Mouse (Mus musculus): Measurements from ENCODE around the gene Enox2.
"Not testable (repeated sequence)": the region's sequence is repeated elsewhere in the genome, so short reads cannot be mapped to it uniquely, and the experiment has no call there.

Gene Enox2

GRCm38 (mm10) chrX:49287700-49288563, at the start of gene Enox2:
Enox2 (minus strand) TSS chrX:49288259.
- peak; percentile 88 for DNase-seq (ENCODE audit: low read depth, low spot score)

- peak; percentile 37 for DNase-seq (ENCODE audit: low read depth, low spot score)
Measured at GRCm38 (mm10) chrX:49309496-49309895, 21.4 kb upstream of the Enox2 start.

GRCm38 (mm10) chrX:49306659-49307058, 18.6 kb upstream of the Enox2 start:
- peak; percentile 52 for DNase-seq (ENCODE audit: low read depth, low spot score)

- DNase-seq (ENCODE audit: low read depth, low spot score), result no peak
Measured at GRCm38 (mm10) chrX:49279918-49280586, 8.0 kb downstream of the Enox2 start.

- DNase-seq (ENCODE audit: low read depth, low spot score), result peak; percentile 37
Measured at GRCm38 (mm10) chrX:49273487-49274042, 14.5 kb downstream of the Enox2 start.

GRCm38 (mm10) chrX:49250816-49251215, 37.2 kb downstream of the Enox2 start:
- DNase-seq (ENCODE audit: low read depth, low spot score), result no peak

- peak; percentile 58 for DNase-seq (ENCODE audit: low read depth, low spot score)
Measured at GRCm38 (mm10) chrX:49225792-49226426, 62.1 kb downstream of the Enox2 start.

DNA sequence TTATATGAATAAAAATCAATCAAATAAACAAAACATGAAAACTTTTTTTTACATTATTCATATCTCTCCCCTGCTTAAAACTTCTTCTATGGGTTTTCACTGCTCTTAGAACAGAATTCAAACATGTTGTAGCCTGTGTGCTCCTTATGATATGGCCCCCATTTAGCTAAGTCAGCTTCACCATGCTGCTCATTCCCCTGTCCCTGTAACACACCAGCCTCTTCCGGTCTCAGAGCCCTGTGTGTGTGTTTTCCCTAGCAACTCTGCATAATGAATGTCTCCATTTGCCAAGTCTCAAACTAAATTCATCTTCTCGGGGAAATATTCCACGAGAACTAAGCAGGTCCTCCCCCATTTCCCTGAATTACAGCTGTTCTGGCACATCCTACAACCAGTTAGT, 71.6 kb downstream of the Enox2 start:
- DNase-seq (ENCODE audit: low read depth, low spot score), result no peak

- DNase-seq (ENCODE audit: low read depth, low spot score), result no peak
Measured at GRCm38 (mm10) chrX:49196386-49196785, 91.7 kb downstream of the Enox2 start.

DNA sequence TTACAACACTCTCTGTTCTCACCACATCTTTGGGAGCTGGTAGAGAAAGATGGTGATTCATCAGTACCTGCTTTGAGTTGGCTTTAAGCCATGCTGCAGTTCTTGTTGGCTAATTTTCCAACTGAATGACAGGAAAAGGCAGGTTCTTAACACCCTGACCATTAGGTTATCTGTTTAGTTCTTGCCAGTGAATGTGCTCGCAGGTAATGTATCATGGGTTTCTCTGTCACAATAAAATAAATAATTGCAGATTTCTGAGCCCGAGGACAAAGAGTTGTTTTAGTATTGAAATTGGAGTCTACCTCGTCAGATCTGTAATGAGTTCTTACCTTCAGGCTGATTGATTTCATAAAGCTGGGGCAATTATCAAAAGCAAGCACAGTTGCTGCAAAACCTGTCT, 106.9 kb downstream of the Enox2 start:
- no peak for DNase-seq (ENCODE audit: low read depth, low spot score)

- no peak for DNase-seq (ENCODE audit: low read depth, low spot score)
Measured at GRCm38 (mm10) chrX:49178670-49179069, 109.4 kb downstream of the Enox2 start.

DNA sequence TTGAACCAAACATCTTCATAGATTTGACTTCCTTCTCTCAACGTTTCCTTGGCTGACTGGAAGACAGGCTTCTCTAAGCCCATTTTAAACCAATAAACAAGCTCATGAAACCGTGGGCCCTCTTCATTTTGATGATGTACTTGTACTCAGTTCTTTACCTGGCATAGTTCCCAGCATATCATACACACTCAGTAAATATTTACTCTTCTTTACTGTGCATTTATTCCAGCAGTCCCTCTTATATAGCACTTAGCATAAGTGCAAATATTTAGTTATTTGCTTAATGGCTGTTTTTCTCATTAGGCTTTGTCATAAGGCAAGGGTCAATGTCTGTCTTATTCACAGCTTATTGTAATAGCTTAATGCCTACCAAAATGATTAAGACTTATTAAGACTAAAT, 133.8 kb downstream of the Enox2 start:
- no peak for DNase-seq (ENCODE audit: low read depth, low spot score)

- no peak for DNase-seq (ENCODE audit: low read depth, low spot score)
Measured at GRCm38 (mm10) chrX:49124774-49125429, 163.2 kb downstream of the Enox2 start.

- DNase-seq (ENCODE audit: low read depth, low spot score), result no peak
Measured at GRCm38 (mm10) chrX:49116465-49116864, 171.6 kb downstream of the Enox2 start.

DNA sequence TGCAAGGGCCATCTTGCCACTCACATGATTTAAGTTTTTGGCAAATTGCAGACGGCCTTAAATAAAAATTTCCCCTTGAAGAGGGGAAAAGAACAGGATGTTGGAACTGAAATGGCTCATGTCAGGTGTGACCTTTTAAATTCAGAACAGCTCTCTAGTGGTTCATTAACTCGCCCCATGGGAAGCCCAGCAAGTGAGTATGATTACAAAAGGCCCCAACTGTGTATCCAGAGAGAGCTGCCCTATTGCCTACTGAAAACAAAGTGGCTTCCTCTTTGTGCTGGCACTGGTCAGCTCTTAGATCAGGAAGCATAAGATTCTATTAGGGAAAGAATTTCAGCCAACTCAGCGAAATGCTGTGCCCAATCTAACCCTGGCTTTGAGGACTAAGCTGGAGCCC, 175.6 kb downstream of the Enox2 start:
- DNase-seq (ENCODE audit: low read depth, low spot score), result no peak

DNA sequence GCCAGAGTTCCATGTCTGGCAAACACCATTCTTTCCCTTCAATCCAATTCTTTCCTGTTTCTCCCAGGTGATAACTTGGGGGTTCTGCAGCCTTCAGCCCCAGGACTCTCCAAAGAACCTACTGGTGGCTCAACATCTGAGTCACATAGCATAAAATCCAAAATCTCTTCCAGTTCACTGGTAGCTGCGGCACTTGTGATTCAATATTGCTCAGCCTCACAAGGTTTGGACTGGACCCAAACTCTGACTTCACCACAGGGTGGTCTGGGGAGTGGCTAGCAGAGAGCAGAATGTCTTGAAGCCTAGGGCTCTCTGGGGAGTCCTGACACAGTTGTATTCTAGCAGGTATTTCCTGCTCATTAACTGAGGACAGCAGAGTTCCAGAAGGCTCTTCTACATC, 187.5 kb downstream of the Enox2 start:
- not testable (repeated sequence) for DNase-seq (ENCODE audit: low read depth, low spot score)

- peak; percentile 27 for DNase-seq (ENCODE audit: low read depth, low spot score)
Measured at GRCm38 (mm10) chrX:49096249-49096648, 191.8 kb downstream of the Enox2 start.

GRCm38 (mm10) chrX:49075055-49075454, 213.0 kb downstream of the Enox2 start:
- DNase-seq (ENCODE audit: low read depth, low spot score), result no peak

- no peak for DNase-seq (ENCODE audit: low read depth, low spot score)
Measured at GRCm38 (mm10) chrX:49073563-49073962, 214.5 kb downstream of the Enox2 start.

DNA sequence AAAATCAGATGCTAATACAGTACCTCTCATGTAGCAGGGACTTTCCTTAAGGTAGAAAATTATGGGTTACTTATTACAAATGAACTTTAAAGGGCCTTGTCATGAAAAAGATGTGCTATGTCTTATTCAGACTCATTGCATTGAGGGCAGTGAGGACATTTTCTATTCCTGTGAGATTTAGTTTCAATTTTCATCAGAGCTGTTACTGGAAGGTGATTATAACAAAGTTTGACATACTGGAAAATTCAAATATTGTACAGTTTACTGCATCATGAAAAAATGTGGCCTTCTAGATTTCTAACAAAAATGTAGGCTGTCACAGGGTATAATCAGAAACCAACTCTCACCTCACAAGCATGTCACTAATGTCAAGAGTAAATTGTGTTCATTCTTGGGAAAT, 242.9 kb downstream of the Enox2 start:
- no peak for DNase-seq (ENCODE audit: low read depth, low spot score)

DNA sequence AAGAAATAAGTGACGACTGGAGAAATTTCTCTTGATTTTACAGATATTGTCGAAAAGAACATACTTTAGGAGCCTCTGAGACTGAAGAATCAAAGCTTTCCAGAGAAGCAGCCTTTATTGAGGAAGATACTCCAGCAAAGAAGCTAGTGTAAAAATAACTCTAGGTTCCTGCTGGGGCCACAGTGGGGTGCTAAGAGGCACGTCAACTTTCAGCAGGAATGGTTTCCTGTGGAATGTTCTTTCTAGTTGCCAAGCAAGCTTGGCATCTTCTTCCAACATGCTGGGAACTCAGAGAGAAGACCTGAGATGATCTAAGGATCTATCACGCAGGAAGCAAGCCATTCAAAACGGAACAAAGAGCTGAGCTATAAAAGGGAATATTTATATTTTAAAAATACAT, 278.3 kb downstream of the Enox2 start:
- no peak for DNase-seq (ENCODE audit: low read depth, low spot score)

DNA sequence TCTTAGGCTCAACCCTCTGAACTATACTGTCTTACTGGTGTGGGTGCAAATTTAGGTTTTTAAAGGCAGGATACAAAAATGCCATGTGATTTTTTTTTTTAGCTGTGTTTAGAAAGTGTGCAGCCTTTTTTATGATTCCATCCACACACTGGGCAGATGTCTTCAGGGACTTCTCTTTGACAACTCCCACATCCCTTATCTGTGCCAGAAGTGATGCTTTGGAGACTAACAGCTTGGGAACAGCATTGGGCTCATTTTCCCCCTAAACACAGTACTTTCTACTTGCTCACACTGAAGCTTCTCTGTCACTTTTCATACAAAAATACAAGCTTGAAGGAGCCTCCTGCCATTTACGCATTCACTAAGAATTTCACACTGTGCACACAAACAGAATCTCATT, 282.4 kb downstream of the Enox2 start:
- no peak for DNase-seq (ENCODE audit: low read depth, low spot score)

All from mesoderm, embryonic 11.5 days (tissue).